Mouse (Mus musculus) midbrain, embryonic 14.5 days (tissue): ENCODE results near the gene Gpc2. TPM values are rescaled to one million over a fixed set of nuclear protein-coding genes. Genes with fewer than 3 reads are reported as not detected.

Experiments used
- ATAC-seq: fragments of 200-750 bp; cut with Nextera tagmentation; 2 replicates; pipeline ENCODE4 v1.8.0; 2017; ENCODE audit warnings: moderate number of reproducible peaks, moderate library complexity; ENCODE audit not compliant: low FRiP score, low TSS enrichment
- DNase-seq: peaks from one replicate; pipeline ENCODE4 v3.0.0-alpha.2; 2015
- H3K27ac ChIP-seq: fragments of 300-500 bp; sonication (generic); replicated peaks from 2 replicates; pipeline ENCODE4 v1.5.1; 2014; ENCODE audit warnings: mild to moderate bottlenecking, low read depth, low read length, moderate library complexity
- H3K27me3 ChIP-seq: fragments of 300-500 bp; sonication (generic); 2 replicates; pipeline ENCODE4 v1.6.1; 2014; ENCODE audit warnings: low read length, control low read depth, mixed read lengths; ENCODE audit not compliant: control insufficient read depth, insufficient read depth
- H3K36me3 ChIP-seq: fragments of 300-500 bp; sonication (generic); 2 replicates; pipeline ENCODE4 v1.6.1; 2014; ENCODE audit warnings: low read length, control low read depth; ENCODE audit not compliant: control insufficient read depth, insufficient read depth
- H3K4me1 ChIP-seq: fragments of 300-500 bp; sonication (generic); 2 replicates; pipeline ENCODE4 v1.6.1; 2014; ENCODE audit warnings: mild to moderate bottlenecking, antibody characterized with exemption, low read length, control low read depth; ENCODE audit not compliant: control insufficient read depth, insufficient read depth
- H3K4me2 ChIP-seq: fragments of 300-500 bp; sonication (generic); 2 replicates; pipeline ENCODE4 v1.6.1; 2014; ENCODE audit warnings: mild to moderate bottlenecking, low read length, moderate library complexity
- H3K4me3 ChIP-seq: fragments of 300-500 bp; sonication (generic); replicated peaks from 2 replicates; pipeline ENCODE4 v1.5.1; 2014; ENCODE audit warnings: low read depth, low read length
- H3K9ac ChIP-seq: fragments of 300-500 bp; sonication (generic); replicated peaks from 2 replicates; pipeline ENCODE4 v1.6.1; 2014; ENCODE audit warnings: mild to moderate bottlenecking, low read length, moderate library complexity
- H3K9me3 ChIP-seq: fragments of 300-500 bp; sonication (generic); 2 replicates; pipeline ENCODE4 v1.6.1; 2016; ENCODE audit warnings: low read length, control low read depth, mixed read lengths; ENCODE audit not compliant: control insufficient read depth
- WGBS: fragments of 180-500 bp; shearing (Covaris S2); extraction: QIAGEN DNeasy Blood & Tissue Kit; methylation state at CpG from one replicate; pipeline ENCODE4 v1.1.7; 2014; 5-methylcytosine and 5-hydroxymethylcytosine counted together
- polyA plus RNA-seq: library from polyadenylated mRNA; unstranded; fragments of >200 nt; fragmentation: Nextera tagmentation; extraction: Ambion mirVana; gene quantifications from 2 replicates; pipeline ENCODE4 v1.2.1, GENCODE M21; 2014

Gpc2 gene
- polyA plus RNA-seq, result 37.3 and 59.5 TPM in 2 replicates

GRCm38 (mm10) chr5:138279585-138280424, at the start of gene Gpc2, which contains the start of the genes Gm43720 and Stag3:
Gene Gpc2 (minus strand): TSS chr5:138280005.
Gene Gm43720 (minus strand): TSS chr5:138279958.
Gene Stag3 (plus strand): TSS chr5:138280240.
- Histone ChIP-seq H3K36me3 (peaks cover 30% of the 10 kb centered on the region), H3K27ac (peak within 1 kb of the TSS; percentile 80), H3K4me2 (peak within 1 kb of the TSS; percentile 79), H3K9me3 (peaks cover 6% of the 10 kb centered on the region; the same call in 1 of the 2 replicates), H3K4me1 (peaks cover 43% of the 10 kb centered on the region), H3K4me3 (peak within 1 kb of the TSS; percentile 72), H3K9ac (peak within 1 kb of the TSS; percentile 84), H3K27me3 (no peaks in the 10 kb centered on the region)
- peak; percentile 99 for ATAC-seq
- peak; percentile 99 for DNase-seq
- WGBS, result under 1% methylated on average over 56 of the region's 56 CpGs

GRCm38 (mm10) chr5:138312795-138313194, 33.0 kb upstream of the Gpc2 start:
- ATAC-seq, result no peak
- Histone ChIP-seq H3K4me1 (no peaks in the 10 kb centered on the region), H3K4me3 (no peak overlapping the region), H3K9me3 (no peaks in the 10 kb centered on the region), H3K27me3 (no peaks in the 10 kb centered on the region), H3K36me3 (no peaks in the 10 kb centered on the region), H3K4me2 (no peak overlapping the region), H3K27ac (no peak overlapping the region), H3K9ac (no peak overlapping the region)
- WGBS, result 92% methylated on average over 3 of the region's 3 CpGs
- no peak for DNase-seq

- Histone ChIP-seq H3K4me3 (no peak overlapping the region), H3K9ac (no peak overlapping the region), H3K9me3 (no peaks in the 10 kb centered on the region), H3K27ac (no peak overlapping the region), H3K4me1 (no peaks in the 10 kb centered on the region), H3K4me2 (no peak overlapping the region), H3K36me3 (no peaks in the 10 kb centered on the region), H3K27me3 (no peaks in the 10 kb centered on the region)
- ATAC-seq (no peak), DNase-seq (no peak)
- WGBS, result 83% methylated on average over 2 of the region's 2 CpGs
Observed at GRCm38 (mm10) chr5:138299613-138300012, 19.8 kb upstream of the Gpc2 start.

GRCm38 (mm10) chr5:138294158-138294557, 14.4 kb upstream of the Gpc2 start:
- ATAC-seq (no peak), DNase-seq (no peak)
- Histone ChIP-seq H3K9me3 (no peaks in the 10 kb centered on the region), H3K27me3 (no peaks in the 10 kb centered on the region), H3K4me1 (no peaks in the 10 kb centered on the region), H3K9ac (no peak overlapping the region), H3K27ac (no peak overlapping the region), H3K4me2 (no peak overlapping the region), H3K36me3 (no peaks in the 10 kb centered on the region), H3K4me3 (no peak overlapping the region)

- H3K9me3 ChIP-seq, result no peaks in the 10 kb centered on the region
- DNase-seq (no peak), ATAC-seq (no peak)
- no peak overlapping the region for H3K4me3 ChIP-seq
- no peak overlapping the region for H3K4me2 ChIP-seq
- H3K4me1 ChIP-seq, result no peaks in the 10 kb centered on the region
- no peak overlapping the region for H3K27ac ChIP-seq
- no peaks in the 10 kb centered on the region for H3K27me3 ChIP-seq
- no peaks in the 10 kb centered on the region for H3K36me3 ChIP-seq
- 75% methylated on average over 1 of the region's 1 CpGs for WGBS
- H3K9ac ChIP-seq, result no peak overlapping the region
Observed at GRCm38 (mm10) chr5:138291638-138292037, 11.8 kb upstream of the Gpc2 start.

GRCm38 (mm10) chr5:138287861-138288260, 8.1 kb upstream of the Gpc2 start:
- Histone ChIP-seq H3K4me3 (no peak overlapping the region), H3K27me3 (no peaks in the 10 kb centered on the region), H3K27ac (no peak overlapping the region), H3K9me3 (no peaks in the 10 kb centered on the region), H3K9ac (no peak overlapping the region), H3K4me1 (no peaks in the 10 kb centered on the region), H3K4me2 (no peak overlapping the region), H3K36me3 (no peaks in the 10 kb centered on the region)
- WGBS, result 70% methylated on average over 3 of the region's 3 CpGs
- DNase-seq (no peak), ATAC-seq (no peak)

- no peak overlapping the region for H3K4me2 ChIP-seq
- H3K27ac ChIP-seq, result no peak overlapping the region
- H3K4me3 ChIP-seq, result no peak overlapping the region
- ATAC-seq (no peak), DNase-seq (no peak)
- no peak overlapping the region for H3K9ac ChIP-seq
- peaks cover 5% of the 10 kb centered on the region for H3K4me1 ChIP-seq
- H3K36me3 ChIP-seq, result 0 out of 2 replicates have a peak, but pooled peaks cover under 1% of the 10 kb centered on the region
- H3K27me3 ChIP-seq, result no peaks in the 10 kb centered on the region
- H3K9me3 ChIP-seq, result peaks cover 6% of the 10 kb centered on the region; the same call in 1 of the 2 replicates
- 55% methylated on average over 1 of the region's 1 CpGs for WGBS
Observed at GRCm38 (mm10) chr5:138283540-138283939, 3.7 kb upstream of the Gpc2 start.

GRCm38 (mm10) chr5:138281798-138282197, 2.0 kb upstream of the Gpc2 start:
- Histone ChIP-seq H3K4me2 (no peak overlapping the region), H3K4me3 (no peak overlapping the region), H3K9me3 (peaks cover 6% of the 10 kb centered on the region; the same call in 1 of the 2 replicates), H3K27me3 (no peaks in the 10 kb centered on the region), H3K36me3 (peaks cover 17% of the 10 kb centered on the region), H3K27ac (no peak overlapping the region), H3K9ac (no peak overlapping the region), H3K4me1 (peaks cover 23% of the 10 kb centered on the region)
- 89% methylated on average over 2 of the region's 2 CpGs for WGBS
- ATAC-seq (no peak), DNase-seq (no peak)

GRCm38 (mm10) chr5:138280829-138281228, 1.0 kb upstream of the Gpc2 start:
- H3K4me3 ChIP-seq, result peak overlapping the region; percentile 72; the same call in 1 of the 2 replicates

More at GRCm38 (mm10) chr5:138280829-138281228, 1.0 kb upstream of the Gpc2 start:
- ATAC-seq (no peak), DNase-seq (no peak)
- Histone ChIP-seq H3K36me3 (peaks cover 23% of the 10 kb centered on the region), H3K4me1 (peaks cover 32% of the 10 kb centered on the region), H3K4me2 (peak overlapping the region; percentile 79; the same call in 1 of the 2 replicates), H3K27ac (no peak overlapping the region), H3K9me3 (peaks cover 6% of the 10 kb centered on the region; the same call in 1 of the 2 replicates), H3K9ac (no peak overlapping the region), H3K27me3 (no peaks in the 10 kb centered on the region)
- WGBS, result 94% methylated on average over 15 of the region's 15 CpGs
